Mouse (Mus musculus): ENCODE data around the gene Reps2. TPM values are rescaled to one million over a fixed set of nuclear protein-coding genes. Genes with fewer than 3 reads are reported as not detected.
A peak's percentile ranks its signal among the peaks of the same experiment; 100 is the strongest.

The Reps2 gene
- polyA plus RNA-seq, 1 experiment from 2014 or later = 1.1 TPM

GRCm38 (mm10) chrX:162446678-162447318 lies 196.7 kb downstream of the Reps2 start:
- Histone ChIP-seq H3K9me3 (ENCODE audit: control insufficient read depth, low read length) (no peaks in the 10 kb centered on the region), H3K27ac (ENCODE audit: low read depth, low read length) (no peak overlapping the region), H3K9ac (ENCODE audit: low read depth, low read length) (no peak overlapping the region), H3K27me3 (ENCODE audit: control insufficient read depth, insufficient read depth, low read length) (peaks cover 4% of the 10 kb centered on the region; the same call in 1 of the 2 replicates), H3K4me2 (replicated peaks; ENCODE audit: low read depth, low read length) (no peak overlapping the region), H3K36me3 (ENCODE audit: control insufficient read depth, insufficient read depth, low read length) (no peaks in the 10 kb centered on the region), H3K4me3 (ENCODE audit: low read depth, low read length) (no peak overlapping the region), H3K4me1 (replicated peaks; ENCODE audit: control insufficient read depth, insufficient read depth, low read length) (no peaks in the 10 kb centered on the region)
- ATAC-seq (ENCODE audit: low FRiP score) (no peak), DNase-seq (ENCODE audit: low spot score) (no peak)
- WGBS = 95% methylated on average over 2 of the region's 2 CpGs

DNA sequence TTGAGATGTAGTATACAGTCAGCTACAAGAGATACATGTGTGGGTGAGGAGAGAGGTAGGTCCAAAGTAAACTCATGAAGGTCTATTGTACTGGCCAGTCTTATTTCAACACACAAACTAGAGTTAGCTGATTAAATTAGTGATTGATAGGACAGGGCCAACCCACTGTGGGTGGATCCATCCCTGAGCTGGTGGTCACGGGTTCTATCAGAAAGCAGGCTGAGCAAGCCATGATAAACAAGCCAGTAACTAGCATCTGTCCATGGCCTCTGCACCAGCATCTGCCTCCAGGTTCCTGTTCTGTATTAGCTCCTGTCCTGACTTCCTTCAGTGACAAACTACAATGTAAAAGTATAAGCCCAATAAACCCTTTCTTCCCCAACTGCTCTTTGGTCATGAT lies 200.1 kb downstream of the Reps2 start:
- WGBS = 80% methylated on average over 1 of the region's 1 CpGs
- H3K36me3 ChIP-seq (ENCODE audit: control insufficient read depth, insufficient read depth, low read length) = no peaks in the 10 kb centered on the region
- no peak overlapping the region for H3K4me3 ChIP-seq (ENCODE audit: low read depth, low read length)
- no peak overlapping the region for H3K9ac ChIP-seq (ENCODE audit: low read depth, low read length)
- no peaks in the 10 kb centered on the region for H3K9me3 ChIP-seq (ENCODE audit: control insufficient read depth, low read length)
- no peaks in the 10 kb centered on the region for H3K4me1 ChIP-seq (replicated peaks; ENCODE audit: control insufficient read depth, insufficient read depth, low read length)
- H3K27ac ChIP-seq (ENCODE audit: low read depth, low read length) = no peak overlapping the region
- DNase-seq (ENCODE audit: low spot score) (no peak), ATAC-seq (ENCODE audit: low FRiP score) (no peak)
- H3K4me2 ChIP-seq (replicated peaks; ENCODE audit: low read depth, low read length) = no peak overlapping the region
- H3K27me3 ChIP-seq (ENCODE audit: control insufficient read depth, insufficient read depth, low read length) = peaks cover 4% of the 10 kb centered on the region; the same call in 1 of the 2 replicates

DNA sequence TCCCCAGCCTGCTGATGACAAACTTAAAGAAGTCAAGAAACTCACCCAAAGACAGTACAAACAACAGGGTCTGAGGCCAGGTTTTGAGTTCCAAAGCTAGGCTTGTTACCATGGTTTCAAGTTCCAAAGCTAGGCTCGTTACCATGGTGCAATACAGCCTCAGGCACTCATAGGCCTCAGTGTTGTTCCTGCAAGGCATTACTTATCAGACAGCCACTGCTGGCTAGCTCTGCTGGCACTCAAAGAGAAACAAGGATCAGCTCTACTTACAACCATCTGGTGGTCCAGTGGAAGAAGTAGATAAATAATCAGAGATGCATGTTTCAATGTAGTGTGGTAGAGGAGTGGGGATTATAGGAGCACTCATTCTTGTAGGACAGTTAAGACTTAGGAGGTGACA lies 200.5 kb downstream of the Reps2 start:
- H3K27ac ChIP-seq (ENCODE audit: low read depth, low read length) = no peak overlapping the region
- no peak overlapping the region for H3K9ac ChIP-seq (ENCODE audit: low read depth, low read length)
- no peak overlapping the region for H3K4me3 ChIP-seq (ENCODE audit: low read depth, low read length)
- ATAC-seq (ENCODE audit: low FRiP score) (no peak), DNase-seq (ENCODE audit: low spot score) (peak; percentile 5)
- no peaks in the 10 kb centered on the region for H3K9me3 ChIP-seq (ENCODE audit: control insufficient read depth, low read length)
- WGBS = 41% methylated on average over 1 of the region's 1 CpGs
- H3K36me3 ChIP-seq (ENCODE audit: control insufficient read depth, insufficient read depth, low read length) = no peaks in the 10 kb centered on the region
- H3K4me1 ChIP-seq (replicated peaks; ENCODE audit: control insufficient read depth, insufficient read depth, low read length) = no peaks in the 10 kb centered on the region
- peaks cover 4% of the 10 kb centered on the region; the same call in 1 of the 2 replicates for H3K27me3 ChIP-seq (ENCODE audit: control insufficient read depth, insufficient read depth, low read length)
- H3K4me2 ChIP-seq (replicated peaks; ENCODE audit: low read depth, low read length) = no peak overlapping the region

GRCm38 (mm10) chrX:162432776-162433543 lies 210.5 kb downstream of the Reps2 start:
- Histone ChIP-seq H3K4me2 (replicated peaks; ENCODE audit: low read depth, low read length) (no peak overlapping the region), H3K27ac (ENCODE audit: low read depth, low read length) (no peak overlapping the region), H3K9me3 (ENCODE audit: control insufficient read depth, low read length) (no peaks in the 10 kb centered on the region), H3K27me3 (ENCODE audit: control insufficient read depth, insufficient read depth, low read length) (no peaks in the 10 kb centered on the region), H3K4me1 (replicated peaks; ENCODE audit: control insufficient read depth, insufficient read depth, low read length) (no peaks in the 10 kb centered on the region), H3K4me3 (ENCODE audit: low read depth, low read length) (no peak overlapping the region), H3K9ac (ENCODE audit: low read depth, low read length) (no peak overlapping the region), H3K36me3 (ENCODE audit: control insufficient read depth, insufficient read depth, low read length) (no peaks in the 10 kb centered on the region)
- no peak for ATAC-seq (ENCODE audit: low FRiP score)
- WGBS = 79% methylated on average over 5 of the region's 5 CpGs
- DNase-seq (ENCODE audit: low spot score) = no peak

GRCm38 (mm10) chrX:162427698-162428097 lies 215.8 kb downstream of the Reps2 start:
- ATAC-seq (ENCODE audit: low FRiP score) (no peak), DNase-seq (ENCODE audit: low spot score) (no peak)
- H3K36me3 ChIP-seq (ENCODE audit: control insufficient read depth, insufficient read depth, low read length) = no peaks in the 10 kb centered on the region
- WGBS = 69% methylated on average over 2 of the region's 3 CpGs
- no peaks in the 10 kb centered on the region for H3K27me3 ChIP-seq (ENCODE audit: control insufficient read depth, insufficient read depth, low read length)
- no peak overlapping the region for H3K4me3 ChIP-seq (ENCODE audit: low read depth, low read length)
- H3K9ac ChIP-seq (ENCODE audit: low read depth, low read length) = no peak overlapping the region
- H3K9me3 ChIP-seq (ENCODE audit: control insufficient read depth, low read length) = no peaks in the 10 kb centered on the region
- H3K4me1 ChIP-seq (replicated peaks; ENCODE audit: control insufficient read depth, insufficient read depth, low read length) = no peaks in the 10 kb centered on the region
- no peak overlapping the region for H3K4me2 ChIP-seq (replicated peaks; ENCODE audit: low read depth, low read length)
- H3K27ac ChIP-seq (ENCODE audit: low read depth, low read length) = no peak overlapping the region

- H3K4me1 ChIP-seq (replicated peaks; ENCODE audit: control insufficient read depth, insufficient read depth, low read length) = no peaks in the 10 kb centered on the region
- no peak overlapping the region for H3K4me2 ChIP-seq (replicated peaks; ENCODE audit: low read depth, low read length)
- WGBS = 80% methylated on average over 3 of the region's 3 CpGs
- DNase-seq (ENCODE audit: low spot score) (no peak), ATAC-seq (ENCODE audit: low FRiP score) (no peak)
- no peaks in the 10 kb centered on the region for H3K36me3 ChIP-seq (ENCODE audit: control insufficient read depth, insufficient read depth, low read length)
- no peaks in the 10 kb centered on the region for H3K9me3 ChIP-seq (ENCODE audit: control insufficient read depth, low read length)
- no peak overlapping the region for H3K27ac ChIP-seq (ENCODE audit: low read depth, low read length)
- H3K4me3 ChIP-seq (ENCODE audit: low read depth, low read length) = no peak overlapping the region
- no peaks in the 10 kb centered on the region for H3K27me3 ChIP-seq (ENCODE audit: control insufficient read depth, insufficient read depth, low read length)
- H3K9ac ChIP-seq (ENCODE audit: low read depth, low read length) = no peak overlapping the region
Observed at GRCm38 (mm10) chrX:162419431-162419830, 224.0 kb downstream of the Reps2 start.

DNA sequence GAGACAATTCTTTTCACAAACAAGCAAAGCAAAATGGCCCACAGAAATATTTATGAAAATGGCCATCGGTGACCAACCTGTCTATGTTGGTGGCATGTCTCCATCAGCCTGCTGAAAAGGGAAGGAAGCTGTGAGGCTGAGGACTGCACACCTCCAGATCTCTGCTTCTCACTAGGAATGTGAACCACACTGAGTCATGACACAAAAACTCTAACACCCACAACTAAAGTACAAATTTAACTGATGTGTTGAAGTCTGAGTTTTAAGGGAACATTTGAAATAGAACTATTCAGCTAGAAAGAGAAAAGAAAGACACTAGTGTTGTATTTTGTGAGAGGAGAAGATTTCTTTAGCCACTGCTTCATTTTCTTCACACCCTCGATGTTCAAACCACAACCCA lies 230.3 kb downstream of the Reps2 start:
- Histone ChIP-seq H3K4me2 (replicated peaks; ENCODE audit: low read depth, low read length) (no peak overlapping the region), H3K9ac (ENCODE audit: low read depth, low read length) (no peak overlapping the region), H3K27me3 (ENCODE audit: control insufficient read depth, insufficient read depth, low read length) (peaks cover 7% of the 10 kb centered on the region; the same call in 1 of the 2 replicates), H3K9me3 (ENCODE audit: control insufficient read depth, low read length) (no peaks in the 10 kb centered on the region), H3K4me3 (ENCODE audit: low read depth, low read length) (no peak overlapping the region), H3K36me3 (ENCODE audit: control insufficient read depth, insufficient read depth, low read length) (no peaks in the 10 kb centered on the region), H3K27ac (ENCODE audit: low read depth, low read length) (no peak overlapping the region), H3K4me1 (replicated peaks; ENCODE audit: control insufficient read depth, insufficient read depth, low read length) (no peaks in the 10 kb centered on the region)
- ATAC-seq (ENCODE audit: low FRiP score) (no peak), DNase-seq (ENCODE audit: low spot score) (no peak)
- 90% methylated on average over 2 of the region's 2 CpGs for WGBS

DNA sequence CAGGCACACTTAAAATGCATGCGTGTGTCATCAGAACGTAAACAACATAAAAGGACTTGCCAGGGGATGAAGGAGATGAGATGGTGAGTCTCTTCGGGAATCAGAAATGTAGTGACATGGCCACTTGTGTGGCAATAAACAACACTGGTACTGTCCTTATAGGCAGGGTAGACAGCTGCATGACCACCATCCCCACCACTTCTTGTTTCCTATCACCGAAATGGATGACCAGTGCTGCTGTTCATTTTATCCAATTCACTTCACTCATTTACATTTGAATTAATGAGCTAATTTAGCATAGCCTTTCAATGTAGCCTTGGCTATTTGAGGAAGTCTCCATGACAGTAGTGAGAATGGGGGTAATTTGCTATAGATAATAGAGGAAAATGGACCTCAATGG lies 236.2 kb downstream of the Reps2 start:
- no peaks in the 10 kb centered on the region for H3K9me3 ChIP-seq (ENCODE audit: control insufficient read depth, low read length)
- H3K27me3 ChIP-seq (ENCODE audit: control insufficient read depth, insufficient read depth, low read length) = peaks cover 7% of the 10 kb centered on the region; the same call in 1 of the 2 replicates
- no peaks in the 10 kb centered on the region for H3K36me3 ChIP-seq (ENCODE audit: control insufficient read depth, insufficient read depth, low read length)
- H3K4me2 ChIP-seq (replicated peaks; ENCODE audit: low read depth, low read length) = no peak overlapping the region
- DNase-seq (ENCODE audit: low spot score) = no peak
- no peak overlapping the region for H3K4me3 ChIP-seq (ENCODE audit: low read depth, low read length)
- H3K9ac ChIP-seq (ENCODE audit: low read depth, low read length) = no peak overlapping the region
- no peak overlapping the region for H3K27ac ChIP-seq (ENCODE audit: low read depth, low read length)
- ATAC-seq (ENCODE audit: low FRiP score) = peak; percentile 66
- WGBS = 75% methylated on average over 4 of the region's 4 CpGs
- H3K4me1 ChIP-seq (replicated peaks; ENCODE audit: control insufficient read depth, insufficient read depth, low read length) = no peaks in the 10 kb centered on the region

DNA sequence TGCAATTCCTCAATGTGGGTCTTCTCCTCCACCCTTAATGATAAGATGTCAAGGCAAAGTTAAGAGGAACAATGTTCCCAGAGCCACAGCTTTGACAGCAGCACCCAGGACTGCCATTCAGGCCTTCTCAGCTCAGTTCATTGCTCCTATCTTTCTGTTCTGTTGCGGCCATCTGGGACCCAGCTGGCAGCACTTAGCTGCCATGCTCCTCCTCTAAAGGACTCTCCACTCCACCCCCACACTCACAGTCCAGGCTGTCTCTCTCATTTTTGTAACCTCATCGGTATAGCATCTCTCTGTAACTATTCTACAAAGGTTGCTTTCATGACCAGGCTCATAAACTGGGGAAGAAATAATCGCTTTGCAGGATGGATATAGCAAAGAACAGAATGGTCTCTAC lies 241.0 kb downstream of the Reps2 start:
- Histone ChIP-seq H3K4me3 (ENCODE audit: low read depth, low read length) (no peak overlapping the region), H3K9me3 (ENCODE audit: control insufficient read depth, low read length) (no peaks in the 10 kb centered on the region), H3K9ac (ENCODE audit: low read depth, low read length) (no peak overlapping the region), H3K27ac (ENCODE audit: low read depth, low read length) (no peak overlapping the region), H3K27me3 (ENCODE audit: control insufficient read depth, insufficient read depth, low read length) (peaks cover 3% of the 10 kb centered on the region; the same call in 1 of the 2 replicates), H3K36me3 (ENCODE audit: control insufficient read depth, insufficient read depth, low read length) (no peaks in the 10 kb centered on the region), H3K4me1 (replicated peaks; ENCODE audit: control insufficient read depth, insufficient read depth, low read length) (no peaks in the 10 kb centered on the region), H3K4me2 (replicated peaks; ENCODE audit: low read depth, low read length) (no peak overlapping the region)
- ATAC-seq (ENCODE audit: low FRiP score) (no peak), DNase-seq (ENCODE audit: low spot score) (no peak)
- WGBS = 77% methylated on average over 3 of the region's 3 CpGs

All from hindbrain, embryonic 11.5 days (tissue).